Mouse (Mus musculus) liver, postnatal 0 days (tissue): ENCODE measurements around the gene Nkiras2. TPM values are rescaled to one million over a fixed set of nuclear protein-coding genes. Genes with fewer than 3 reads are reported as not detected.

Source experiments
- ATAC-seq: fragments of 200-750 bp; cut with Nextera tagmentation; 2 replicates; pipeline ENCODE4 v1.8.0; 2017; ENCODE audit warnings: mild to moderate bottlenecking, moderate library complexity
- DNase-seq: peaks from one replicate; pipeline ENCODE4 v3.0.0-alpha.2; 2016
- H3K27ac ChIP-seq: fragments of 300-500 bp; sonication (generic); 2 replicates; pipeline ENCODE4 v1.5.1; 2014; ENCODE audit warnings: antibody characterized with exemption, moderate library complexity, mild to moderate bottlenecking, low read depth
- H3K27me3 ChIP-seq: fragments of 300-500 bp; sonication (generic); 2 replicates; pipeline ENCODE4 v1.6.1; 2014; ENCODE audit warnings: low read length, control low read depth, mixed read lengths; ENCODE audit not compliant: insufficient read depth
- H3K36me3 ChIP-seq: fragments of 300-500 bp; sonication (generic); replicated peaks from 2 replicates; pipeline ENCODE4 v1.6.1; 2014; ENCODE audit warnings: mild to moderate bottlenecking, control low read depth, low read length, moderate library complexity, mixed read lengths; ENCODE audit not compliant: insufficient read depth
- H3K4me1 ChIP-seq: fragments of 300-500 bp; sonication (generic); 2 replicates; pipeline ENCODE4 v1.6.1; 2014; ENCODE audit warnings: antibody characterized with exemption, mild to moderate bottlenecking, control low read depth; ENCODE audit not compliant: insufficient read depth
- H3K4me2 ChIP-seq: fragments of 300-500 bp; sonication (generic); 2 replicates; pipeline ENCODE4 v1.6.1; 2014; ENCODE audit warnings: low read depth, mild to moderate bottlenecking, low read length, moderate library complexity, mixed read lengths
- H3K4me3 ChIP-seq: fragments of 300-500 bp; sonication (generic); 2 replicates; pipeline ENCODE4 v1.5.1; 2014; ENCODE audit warnings: low read depth, low read length
- H3K9ac ChIP-seq: fragments of 300-500 bp; sonication (generic); replicated peaks from 2 replicates; pipeline ENCODE4 v1.6.1; 2014; ENCODE audit warnings: mild to moderate bottlenecking, moderate library complexity
- H3K9me3 ChIP-seq: fragments of 300-500 bp; sonication (generic); 2 replicates; pipeline ENCODE4 v1.6.1; 2016; ENCODE audit warnings: mild to moderate bottlenecking, control low read depth, low read length, mixed read lengths
- CTCF ChIP-seq: sonication (generic); IDR thresholded peaks from 2 replicates; pipeline ENCODE4 v1.5.1; 2016; ENCODE audit warnings: antibody characterized with exemption, low read depth
- EP300 ChIP-seq: IDR thresholded peaks from 2 replicates; pipeline ENCODE4 v1.6.1; 2016; ENCODE audit warnings: antibody characterized with exemption, low read depth, mild to moderate bottlenecking
- WGBS: fragments of 180-500 bp; shearing (Covaris S2); extraction: QIAGEN DNeasy Blood & Tissue Kit; methylation state at CpG from one replicate; pipeline ENCODE4 v1.1.7; 2014; ENCODE audit not compliant: insufficient replicate concordance; 5-methylcytosine and 5-hydroxymethylcytosine counted together
- polyA plus RNA-seq: library from polyadenylated mRNA; unstranded; fragments of >200 nt; fragmentation: Nextera tagmentation; extraction: Ambion mirVana; gene quantifications from 2 replicates; pipeline ENCODE4 v1.2.1, GENCODE M21; 2015

Nkiras2 gene
- polyA plus RNA-seq = 18.3 and 19.2 TPM in 2 replicates

DNA sequence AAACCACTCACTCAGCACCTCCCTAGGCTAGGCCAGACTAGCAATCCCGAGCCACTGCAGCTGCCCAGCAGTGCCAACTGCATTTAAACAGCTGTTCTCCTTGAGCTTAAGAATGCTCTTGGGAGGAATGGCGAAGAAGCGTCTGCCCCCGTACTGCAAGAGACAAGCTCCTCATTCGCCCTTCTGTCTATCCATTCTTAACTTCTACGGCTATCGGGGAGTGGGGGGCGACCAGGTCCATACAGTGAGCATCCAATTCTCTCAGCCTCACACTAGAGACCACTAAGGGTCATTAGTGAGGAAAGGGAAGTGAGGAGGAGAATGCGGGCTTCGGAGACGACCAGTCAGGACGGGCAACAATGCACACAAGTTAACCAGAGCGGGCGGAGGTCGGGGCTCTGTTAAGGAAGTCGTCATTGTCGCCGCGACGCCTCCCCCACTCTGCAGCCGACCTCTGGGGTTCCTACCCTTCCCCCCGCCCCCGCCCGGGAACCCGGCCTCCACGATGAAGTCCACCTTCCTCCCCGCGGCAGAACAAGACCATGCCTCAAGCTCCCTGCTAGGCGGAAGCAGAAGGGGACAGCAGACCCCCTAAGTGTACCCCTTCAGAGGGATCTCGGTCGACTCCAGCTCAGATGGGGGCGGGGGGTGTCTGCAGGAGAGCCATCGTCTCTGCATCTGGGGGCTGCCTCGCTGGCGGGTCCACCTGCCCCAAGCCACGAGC lies at the start of gene Nkiras2:
Nkiras2 (plus strand) TSS at position 484 of the 724 bp plus-strand sequence.
- under 1% methylated on average over 28 of the region's 36 CpGs for WGBS

DNA sequence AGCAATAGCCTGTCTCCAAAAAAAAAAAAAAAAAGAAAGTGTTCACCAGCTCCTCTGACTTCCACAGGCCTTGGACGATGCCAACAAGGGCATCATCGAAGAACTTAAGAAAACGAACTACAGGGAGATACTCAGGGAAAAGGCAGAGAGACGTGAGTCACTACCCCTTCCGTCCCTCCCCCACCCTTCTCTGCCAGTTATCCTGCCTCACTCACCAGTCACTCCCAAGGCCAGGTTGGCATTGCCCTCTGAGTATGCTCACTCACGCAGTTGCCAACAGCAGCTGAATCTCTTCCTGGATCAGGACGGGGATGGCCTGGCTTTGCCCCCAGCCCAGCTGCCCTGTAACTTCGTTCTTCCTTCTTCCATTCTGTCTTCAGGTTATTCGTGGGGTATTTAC lies 49.3 kb upstream of the Nkiras2 start:
- no peak for ATAC-seq
- Histone ChIP-seq H3K4me2 (no peak overlapping the region), H3K4me3 (no peak overlapping the region), H3K36me3 (no peaks in the 10 kb centered on the region), H3K4me1 (peaks cover 12% of the 10 kb centered on the region), H3K9ac (no peak overlapping the region), H3K27me3 (no peaks in the 10 kb centered on the region), H3K9me3 (no peaks in the 10 kb centered on the region), H3K27ac (no peak overlapping the region)
- TF ChIP-seq CTCF = no peak
- no peak for TF ChIP-seq EP300
- 63% methylated on average over 9 of the region's 9 CpGs for WGBS
- no peak for DNase-seq

More for the DNA sequence above, at the start of gene Nkiras2:
- H3K27ac ChIP-seq = peak within 1 kb of the TSS; percentile 94
- H3K9ac ChIP-seq = peak within 1 kb of the TSS; percentile 92
- H3K4me1 ChIP-seq = peaks cover 26% of the 10 kb centered on the region
- no peaks in the 10 kb centered on the region for H3K27me3 ChIP-seq
- no peaks in the 10 kb centered on the region for H3K36me3 ChIP-seq
- peak within 1 kb of the TSS; percentile 98 for H3K4me2 ChIP-seq
- ATAC-seq = peak; percentile 75
- DNase-seq = peak; percentile 84
- peak within 1 kb of the TSS; percentile 94 for H3K4me3 ChIP-seq
- no peak for TF ChIP-seq EP300
- no peak for TF ChIP-seq CTCF
- H3K9me3 ChIP-seq = no peaks in the 10 kb centered on the region

DNA sequence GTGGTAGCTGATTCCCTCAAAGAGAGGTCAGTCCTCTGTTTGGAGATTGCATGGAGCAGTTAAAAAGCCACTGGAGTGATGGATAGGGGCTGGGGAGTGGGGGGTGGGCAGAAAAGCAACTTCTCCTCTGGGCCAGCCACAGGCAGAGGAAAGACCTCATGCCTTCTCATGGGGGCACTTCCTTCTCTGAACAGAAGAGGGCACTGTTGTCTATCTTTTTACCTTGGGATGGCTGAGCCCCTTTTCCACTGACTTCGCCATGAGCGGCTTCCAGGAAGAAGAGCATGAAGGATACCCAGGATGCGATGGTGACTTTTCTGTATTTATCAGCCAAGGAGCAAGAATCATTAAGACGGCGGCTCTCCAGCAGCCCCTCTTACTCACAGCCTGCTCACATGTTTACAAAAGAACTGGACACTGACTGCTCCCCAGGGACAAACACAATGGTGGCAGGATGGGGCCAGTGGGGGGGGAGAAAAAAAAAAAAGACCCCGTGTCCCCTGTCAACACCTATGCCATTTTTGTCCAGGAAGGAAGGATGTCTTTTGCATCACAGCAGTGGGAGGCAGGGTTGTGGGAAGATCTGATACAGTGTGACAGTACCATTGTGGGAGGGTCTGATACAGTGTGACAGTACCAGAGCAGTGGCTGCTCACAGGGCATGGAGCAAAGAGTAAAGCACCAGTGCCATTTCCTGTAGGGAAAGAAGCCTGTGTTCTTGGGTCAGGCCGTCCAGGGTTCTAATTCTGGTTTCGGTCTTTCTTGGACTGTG lies 48.4 kb upstream of the Nkiras2 start:
- H3K27ac ChIP-seq = no peak overlapping the region
- no peaks in the 10 kb centered on the region for H3K27me3 ChIP-seq
- peaks cover 12% of the 10 kb centered on the region for H3K4me1 ChIP-seq
- H3K9me3 ChIP-seq = no peaks in the 10 kb centered on the region
- no peaks in the 10 kb centered on the region for H3K36me3 ChIP-seq
- WGBS = 9% methylated on average over 8 of the region's 8 CpGs
- peak; percentile 91 for TF ChIP-seq CTCF
- TF ChIP-seq EP300 = no peak
- ATAC-seq (peak; percentile 51; the same call in 1 of the 2 replicates), DNase-seq (peak; percentile 74)
- H3K4me2 ChIP-seq = peak overlapping the region; percentile 64
- H3K9ac ChIP-seq = no peak overlapping the region
- H3K4me3 ChIP-seq = peak overlapping the region; percentile 3; the same call in 1 of the 2 replicates

DNA sequence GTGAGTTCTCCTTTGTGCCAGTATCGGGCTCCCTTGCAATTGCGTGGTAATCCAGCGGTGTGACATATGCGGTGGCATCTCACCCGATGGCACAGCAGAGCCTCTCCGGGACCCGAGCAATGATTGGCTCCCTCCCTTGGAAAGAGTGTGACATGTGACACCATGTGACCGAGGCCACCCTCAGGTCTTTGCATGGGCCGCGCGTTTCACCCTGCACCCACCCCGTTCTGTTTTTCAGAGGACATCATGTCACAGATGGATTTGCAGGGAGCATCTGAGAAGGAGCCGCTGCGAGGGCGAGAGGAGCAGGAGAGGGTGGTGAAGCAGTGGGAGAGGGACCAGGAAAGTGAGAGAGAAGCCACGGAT lies 47.9 kb upstream of the Nkiras2 start:
- no peaks in the 10 kb centered on the region for H3K9me3 ChIP-seq
- H3K4me2 ChIP-seq = peak overlapping the region; percentile 64
- peak overlapping the region; percentile 3; the same call in 1 of the 2 replicates for H3K4me3 ChIP-seq
- peaks cover 17% of the 10 kb centered on the region for H3K4me1 ChIP-seq
- no peak overlapping the region for H3K9ac ChIP-seq
- H3K36me3 ChIP-seq = no peaks in the 10 kb centered on the region
- H3K27ac ChIP-seq = no peak overlapping the region
- TF ChIP-seq CTCF (no peak), EP300 (no peak)
- WGBS = 10% methylated on average over 16 of the region's 16 CpGs
- ATAC-seq = no peak
- no peak for DNase-seq
- H3K27me3 ChIP-seq = no peaks in the 10 kb centered on the region

DNA sequence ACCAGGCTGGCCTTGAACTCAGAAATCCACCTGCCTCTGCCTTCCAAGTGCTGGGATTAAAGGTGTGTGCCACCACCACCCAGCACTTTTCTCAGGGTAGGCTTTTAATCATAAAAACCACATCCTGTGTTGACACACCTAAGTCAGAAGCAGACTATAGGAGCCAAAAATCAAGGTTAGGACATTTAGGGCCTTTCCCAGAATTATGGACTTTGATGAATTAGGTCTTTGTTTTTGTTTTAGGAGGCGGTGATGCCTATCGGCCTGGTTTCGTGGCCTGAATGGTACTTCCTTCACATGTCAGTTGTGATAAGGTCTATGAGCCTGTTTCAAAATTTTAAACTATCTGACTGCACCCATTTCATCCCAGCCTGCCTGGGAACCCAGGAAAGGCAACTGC lies 44.9 kb upstream of the Nkiras2 start:
- Histone ChIP-seq H3K4me2 (peak overlapping the region; percentile 81), H3K9me3 (no peaks in the 10 kb centered on the region), H3K27me3 (no peaks in the 10 kb centered on the region), H3K27ac (peak overlapping the region; percentile 75; the same call in 1 of the 2 replicates), H3K9ac (peak overlapping the region; percentile 63), H3K4me3 (peak overlapping the region; percentile 74), H3K36me3 (peaks cover under 1% of the 10 kb centered on the region; the same call in 1 of the 2 replicates), H3K4me1 (peaks cover 19% of the 10 kb centered on the region)
- TF ChIP-seq EP300 (no peak), CTCF (no peak)
- no peak for ATAC-seq
- 58% methylated on average over 3 of the region's 3 CpGs for WGBS
- DNase-seq = no peak

DNA sequence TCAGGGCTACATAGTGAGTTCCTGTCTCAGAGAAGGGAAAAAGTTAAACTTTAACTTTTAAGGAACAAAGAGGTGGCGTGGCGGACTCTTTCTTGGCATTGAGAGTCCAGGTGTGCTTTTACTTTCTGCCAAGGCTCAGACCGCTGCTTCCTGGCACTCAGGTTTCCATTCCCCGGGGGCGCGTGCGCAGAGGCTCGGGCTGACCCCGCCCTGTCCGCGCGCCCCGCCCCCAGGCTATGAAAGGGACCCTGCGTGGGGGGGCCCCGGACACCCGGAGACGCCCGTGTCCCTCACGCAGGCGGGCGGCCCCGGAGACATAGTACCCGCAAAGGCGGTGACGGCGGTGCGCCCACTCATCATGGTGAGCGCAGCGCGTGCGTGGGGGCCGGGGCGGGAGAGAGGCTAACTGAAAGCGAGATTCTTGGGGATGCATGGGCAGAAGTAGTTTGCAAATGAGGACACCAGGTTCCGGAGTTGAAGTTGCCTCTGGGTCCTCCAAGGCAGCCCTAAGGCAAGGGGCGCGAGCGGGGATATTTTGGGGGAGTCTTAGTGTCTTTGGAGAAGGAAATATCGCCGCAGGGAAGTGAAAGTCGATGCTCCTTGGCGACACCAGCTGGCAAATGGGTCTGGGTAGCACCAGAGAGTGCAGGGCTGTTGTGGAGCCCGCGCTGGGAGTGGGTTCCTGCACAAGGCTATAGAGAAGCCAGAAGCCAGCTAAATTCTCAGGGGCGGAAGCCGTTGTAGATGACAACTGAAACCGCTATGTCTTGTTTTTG lies 44.1 kb upstream of the Nkiras2 start, which contains the start of gene Cnp:
Cnp (plus strand) TSS at position 197 of the 776 bp plus-strand sequence.
- Histone ChIP-seq H3K27ac (peak within 1 kb of the TSS; percentile 75), H3K9ac (peak within 1 kb of the TSS; percentile 63), H3K4me3 (peak within 1 kb of the TSS; percentile 74), H3K4me1 (peaks cover 19% of the 10 kb centered on the region), H3K27me3 (no peaks in the 10 kb centered on the region), H3K4me2 (peak within 1 kb of the TSS; percentile 81), H3K36me3 (peaks cover 7% of the 10 kb centered on the region), H3K9me3 (no peaks in the 10 kb centered on the region)
- ATAC-seq (peak; percentile 70), DNase-seq (peak; percentile 84)
- TF ChIP-seq EP300 = no peak
- no peak; the same call in 1 of the 2 replicates for TF ChIP-seq CTCF
- WGBS = under 1% methylated on average over 47 of the region's 47 CpGs
